Mouse (Mus musculus) monocyte, adult 59 days (primary cell): ENCODE data around the gene Iffo2. TPM values are rescaled to one million over a fixed set of nuclear protein-coding genes. Genes with fewer than 3 reads are reported as not detected.

Source experiments
- total RNA-seq, 2 experiments: library from RNA; stranded (reverse); gene quantifications; one replicate each; pipeline ENCODE4 v1.2.4; 2023

The Iffo2 gene
- total RNA-seq, result 10 to 100 TPM; 13.4 to 17.2 TPM

GRCm38 (mm10) chr4:139530248-139530647 is at the start of gene Iffo2:
Gene Iffo2, plus strand, starts transcription at chr4:139530548.

GRCm38 (mm10) chr4:139602357-139603244 is 72.3 kb downstream of the Iffo2 start, which contains the start of gene Gm21969:
Gene Gm21969, plus strand, starts transcription at chr4:139603186.

GRCm38 (mm10) chr4:139622373-139623282 is 92.3 kb downstream of the Iffo2 start, which contains the start of gene Aldh4a1:
Gene Aldh4a1, plus strand, starts transcription at chr4:139622866.

GRCm38 (mm10) chr4:139653238-139653637 is 122.9 kb downstream of the Iffo2 start, which contains the start of gene Tas1r2:
Gene Tas1r2, plus strand, starts transcription at chr4:139653538.

Other genes with a start within 250 kb of the Iffo2 start
- gene Pqlc2, start 219.8 kb upstream of the Iffo2 start, total RNA-seq, result 10 to 100 TPM; 17.9 to 18.8 TPM
- 10 to 100 TPM; 15.3 to 16.8 TPM for gene Akr7a5, start 219.8 kb upstream of the Iffo2 start, total RNA-seq
- gene Mrto4, start 178.0 kb upstream of the Iffo2 start, total RNA-seq, result 10 to 100 TPM; 57.5 to 59.2 TPM
- 10 to 100 TPM; 31.8 to 32.6 TPM for gene Emc1, start 178.0 kb upstream of the Iffo2 start, total RNA-seq
- 100 to 1,000 TPM; 181 to 189 TPM for gene Ubr4, start 177.9 kb upstream of the Iffo2 start, total RNA-seq
- not detected for gene Gm21969, start 72.6 kb downstream of the Iffo2 start, total RNA-seq
- 10 to 100 TPM; 13.3 to 13.4 TPM for gene Aldh4a1, start 92.3 kb downstream of the Iffo2 start, total RNA-seq
- not detected for gene Tas1r2, start 123.0 kb downstream of the Iffo2 start, total RNA-seq